In genomic region chr4:140906076-140906826, GRCm38 (mm10) we compare ENCODE assay signal across 8 mouse cellular contexts. TPM values are rescaled to one million over a fixed set of nuclear protein-coding genes. Genes with fewer than 3 reads are reported as not detected.
DNase-seq lines count a peak whose midpoint lies in the region; ATAC-seq and TF ChIP-seq lines count a peak whose summit lies in the region.

Gene Padi2, plus strand, starts transcription at chr4:140906344.

- no peaks in the 10 kb centered on the region for H3K9me3 ChIP-seq in heart, embryonic 13.5 days
- no peaks in the 10 kb centered on the region for H3K9me3 ChIP-seq in kidney, postnatal 0 days (replicated peaks; ENCODE audit: low read length)
- no peaks in the 10 kb centered on the region for H3K9me3 ChIP-seq in liver, embryonic 11.5 days (ENCODE audit: control insufficient read depth, low read length)

- 3% methylated on average over 37 of the region's 37 CpGs for WGBS in heart, embryonic 13.5 days
- WGBS in kidney, postnatal 0 days, result 3% methylated on average over 37 of the region's 37 CpGs
- WGBS in liver, embryonic 11.5 days, result 2% methylated on average over 37 of the region's 37 CpGs

- no peak for TF ChIP-seq CTCF in kidney, postnatal 0 days (IDR thresholded peaks at IDR 0.05; ENCODE audit: low read depth)

- no peak within 1 kb of the TSS for H3K27ac ChIP-seq in heart, embryonic 13.5 days (replicated peaks)
- no peak within 1 kb of the TSS for H3K27ac ChIP-seq in kidney, postnatal 0 days
- no peak within 1 kb of the TSS for H3K27ac ChIP-seq in liver, embryonic 11.5 days (ENCODE audit: low read depth, low read length)

- peak within 1 kb of the TSS; percentile 72 for H3K4me2 ChIP-seq in heart, embryonic 13.5 days
- H3K4me2 ChIP-seq in kidney, postnatal 0 days (ENCODE audit: low read length), result peak within 1 kb of the TSS; percentile 64
- H3K4me2 ChIP-seq in liver, embryonic 11.5 days, result peak within 1 kb of the TSS; percentile 65

- H3K4me1 ChIP-seq in heart, embryonic 13.5 days, result peaks cover 22% of the 10 kb centered on the region
- 0 out of 2 replicates have a peak, but pooled peaks cover 6% of the 10 kb centered on the region for H3K4me1 ChIP-seq in kidney, postnatal 0 days (replicated peaks; ENCODE audit: insufficient read depth, low read length)
- H3K4me1 ChIP-seq in liver, embryonic 11.5 days (replicated peaks; ENCODE audit: control insufficient read depth, insufficient read depth, low read length), result 0 out of 2 replicates have a peak, but pooled peaks cover 7% of the 10 kb centered on the region

- peaks cover 84% of the 10 kb centered on the region for H3K27me3 ChIP-seq in heart, embryonic 13.5 days (replicated peaks)
- H3K27me3 ChIP-seq in kidney, postnatal 0 days (ENCODE audit: insufficient read depth, low read length), result 0 out of 2 replicates have a peak, but pooled peaks cover 5% of the 10 kb centered on the region
- H3K27me3 ChIP-seq in liver, embryonic 11.5 days (replicated peaks; ENCODE audit: control insufficient read depth, insufficient read depth, low read length), result peaks cover 29% of the 10 kb centered on the region

- H3K9ac ChIP-seq in heart, embryonic 13.5 days, result peak within 1 kb of the TSS; percentile 65
- H3K9ac ChIP-seq in kidney, postnatal 0 days (ENCODE audit: low read depth, low read length), result 0 out of 2 replicates have a peak within 1 kb of the TSS, but pooled peaks have one; percentile 0
- H3K9ac ChIP-seq in liver, embryonic 11.5 days (ENCODE audit: low read depth, low read length), result peak within 1 kb of the TSS; percentile 41

- H3K36me3 ChIP-seq in heart, embryonic 13.5 days, result no peaks in the 10 kb centered on the region
- no peaks in the 10 kb centered on the region for H3K36me3 ChIP-seq in kidney, postnatal 0 days (ENCODE audit: insufficient read depth, low read length)
- no peaks in the 10 kb centered on the region for H3K36me3 ChIP-seq in liver, embryonic 11.5 days (ENCODE audit: control insufficient read depth, insufficient read depth, low read length)

- peak; percentile 47; the same call in 1 of the 2 replicates for ATAC-seq in erythroid progenitor cell, adult 5-6 weeks (replicated peaks; ENCODE audit: low FRiP score, poor library complexity, severe bottlenecking)
- peak; percentile 65; the same call in 1 of the 2 replicates for ATAC-seq in heart, embryonic 13.5 days (ENCODE audit: extremely low read depth, insufficient number of reproducible peaks, low FRiP score, low TSS enrichment)
- peak; percentile 53 for ATAC-seq in kidney, postnatal 0 days (replicated peaks; ENCODE audit: low FRiP score, low read depth)
- ATAC-seq in liver, embryonic 11.5 days (replicated peaks; ENCODE audit: low FRiP score), result peak; percentile 77
- ATAC-seq in monocyte, adult 5-6 weeks (replicated peaks; ENCODE audit: insufficient number of reproducible peaks, low FRiP score, low TSS enrichment, poor library complexity, severe bottlenecking), result peak; percentile 38

- peak; percentile 90 to 91 for DNase-seq in B cell, adult 2 months
- DNase-seq in brain, adult 2 months (ENCODE audit: low read depth, low spot score), result peak; percentile 82
- peak; percentile 84 for DNase-seq in kidney, postnatal 0 days (ENCODE audit: low spot score)
- DNase-seq in liver, embryonic 11.5 days (ENCODE audit: low spot score), result peak; percentile 87
- DNase-seq in spleen, postnatal 14 days (ENCODE audit: low spot score in 2 of 2), result peak; percentile 62 to 72

- H3K4me3 ChIP-seq in heart, embryonic 13.5 days, result peak within 1 kb of the TSS; percentile 48
- H3K4me3 ChIP-seq in kidney, postnatal 0 days (replicated peaks; ENCODE audit: low read depth, low read length), result peak within 1 kb of the TSS; percentile 30
- H3K4me3 ChIP-seq in liver, embryonic 11.5 days (ENCODE audit: low read depth, low read length), result peak within 1 kb of the TSS; percentile 40

RNA-seq across cellular contexts. Expression of gene Padi2, which starts in this region (rescaled TPM):
- 1.1 and 3.4 TPM in 2 replicates for total RNA-seq in erythroid progenitor cell, adult 5-6 weeks (2015; ENCODE audit: low replicate concordance)
- total RNA-seq in erythroid progenitor cell, adult 5-6 weeks (2017; ENCODE audit: low replicate concordance), result 1.3 and 3.5 TPM in 2 replicates
- 2.1 and 2.9 TPM in 2 replicates for polyA plus RNA-seq in heart, embryonic 13.5 days (2015; fragmentation: Nextera tagmentation; extraction: Ambion mirVana)
- polyA plus RNA-seq in kidney, postnatal 0 days (2015; fragmentation: Nextera tagmentation; extraction: Ambion mirVana), result 21.1 and 21.8 TPM in 2 replicates
- polyA plus RNA-seq in liver, embryonic 11.5 days (2014; fragmentation: Nextera tagmentation; extraction: Ambion mirVana), result 2.4 and 2.8 TPM in 2 replicates
- 41.3 to 73.2 TPM (median 47.7 TPM) in 3 replicates for total RNA-seq in monocyte, adult 5-6 weeks (2017)

Comparison
In these comparisons a context has a peak if more than half of its experiments do, and no peak if none do; other contexts are left out.
1. H3K9ac ChIP-seq: peak in every context shown above with its lines; median percentile 65 in heart, embryonic 13.5 days; 41 in liver, embryonic 11.5 days; 0 in kidney, postnatal 0 days.